Mouse (Mus musculus) stomach, postnatal 0 days (tissue): ENCODE measurements around the gene Sema4g. TPM values are rescaled to one million over a fixed set of nuclear protein-coding genes. Genes with fewer than 3 reads are reported as not detected.

Experiments
- ATAC-seq: fragments of 200-750 bp; cut with Nextera tagmentation; 2 replicates; pipeline ENCODE4 v1.8.0; 2017; ENCODE audit not compliant: low FRiP score, low TSS enrichment
- DNase-seq: peaks from one replicate; pipeline ENCODE4 v3.0.0-alpha.2; 2016; ENCODE audit warnings: low spot score
- H3K27ac ChIP-seq: fragments of 300-500 bp; sonication (generic); replicated peaks from 2 replicates; pipeline ENCODE4 v1.5.1; 2014; ENCODE audit warnings: mild to moderate bottlenecking, control low read depth
- H3K27me3 ChIP-seq: fragments of 300-500 bp; sonication (generic); 2 replicates; pipeline ENCODE4 v1.6.1; 2014; ENCODE audit warnings: low read length; ENCODE audit not compliant: control insufficient read depth, insufficient read depth
- H3K36me3 ChIP-seq: fragments of 300-500 bp; sonication (generic); 2 replicates; pipeline ENCODE4 v1.6.1; 2014; ENCODE audit warnings: low read length, mixed read lengths; ENCODE audit not compliant: control insufficient read depth, insufficient read depth
- H3K4me1 ChIP-seq: fragments of 300-500 bp; sonication (generic); replicated peaks from 2 replicates; pipeline ENCODE4 v1.6.1; 2014; ENCODE audit warnings: antibody characterized with exemption; ENCODE audit not compliant: control insufficient read depth, insufficient read depth
- H3K4me2 ChIP-seq: fragments of 300-500 bp; sonication (generic); replicated peaks from 2 replicates; pipeline ENCODE4 v1.6.1; 2014; ENCODE audit warnings: low read depth, mild to moderate bottlenecking, control low read depth, moderate library complexity
- H3K4me3 ChIP-seq: fragments of 300-500 bp; sonication (generic); 2 replicates; pipeline ENCODE4 v1.5.1; 2014; ENCODE audit warnings: low read depth, low read length, control low read depth
- H3K9ac ChIP-seq: fragments of 300-500 bp; sonication (generic); 2 replicates; pipeline ENCODE4 v1.6.1; 2014; ENCODE audit warnings: mild to moderate bottlenecking, low read length, control low read depth, mixed read lengths
- H3K9me3 ChIP-seq: fragments of 300-500 bp; sonication (generic); 2 replicates; pipeline ENCODE4 v1.6.1; 2016; ENCODE audit warnings: low read length; ENCODE audit not compliant: control insufficient read depth
- CTCF ChIP-seq: IDR thresholded peaks from 2 replicates; pipeline ENCODE4 v1.5.1; 2016; ENCODE audit warnings: antibody characterized with exemption, low read depth, mild to moderate bottlenecking, moderate library complexity
- EP300 ChIP-seq: optimal IDR thresholded peaks from 2 replicates; pipeline ENCODE3; 2016; ENCODE audit warnings: antibody characterized with exemption
- WGBS: fragments of 180-500 bp; shearing (Covaris S2); extraction: QIAGEN DNeasy Blood & Tissue Kit; methylation state at CpG from one replicate; pipeline ENCODE4 v1.1.7; 2014; 5-methylcytosine and 5-hydroxymethylcytosine counted together
- polyA plus RNA-seq: library from polyadenylated mRNA; unstranded; fragments of >200 nt; fragmentation: Nextera tagmentation; extraction: Ambion mirVana; gene quantifications from 2 replicates; pipeline ENCODE4 v1.2.1, GENCODE M21; 2015

The Sema4g gene
- polyA plus RNA-seq = 1.4 and 1.8 TPM in 2 replicates

DNA sequence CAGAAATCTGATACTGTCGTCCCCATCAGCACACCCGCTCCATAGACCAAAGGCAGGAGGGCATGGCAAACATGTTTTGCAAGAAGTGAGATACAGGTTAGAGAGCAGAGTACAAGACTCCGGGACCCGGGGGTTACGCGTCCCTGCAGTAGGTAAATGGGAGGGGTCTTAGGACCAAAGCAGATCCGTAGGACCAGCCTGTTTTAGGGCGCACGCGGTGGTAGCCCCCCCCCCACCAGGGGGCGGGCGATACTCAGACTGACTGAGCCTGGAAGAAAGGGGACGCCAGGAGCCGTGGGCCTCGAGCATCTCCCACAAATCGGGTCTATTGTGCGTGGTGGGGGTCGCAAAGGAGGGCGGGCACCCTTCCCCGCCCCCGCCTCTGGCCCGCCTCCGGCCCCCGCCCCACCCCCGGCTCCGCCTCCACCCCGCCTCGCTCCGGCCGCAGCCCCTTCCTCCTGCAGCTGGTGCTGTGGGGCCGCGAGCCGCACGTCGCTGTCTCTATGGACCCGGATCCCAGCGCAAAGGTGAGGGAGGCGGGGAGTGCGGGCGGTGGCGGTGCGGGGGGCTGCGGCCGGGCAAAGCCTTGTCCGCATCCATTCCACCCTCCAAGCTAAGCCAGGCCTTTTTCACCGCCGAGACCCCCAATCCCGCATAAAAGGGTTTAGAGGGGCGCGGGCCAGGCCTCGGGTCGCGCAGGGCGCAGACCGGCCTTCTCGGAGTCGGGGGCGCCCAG is at the start of gene Sema4g:
Gene Sema4g, plus strand, starts transcription at position 271 of the 736 bp plus-strand sequence.
- peak within 1 kb of the TSS; percentile 65 for H3K9ac ChIP-seq
- TF ChIP-seq CTCF (peak; percentile 60), EP300 (no peak)
- H3K27me3 ChIP-seq = no peaks in the 10 kb centered on the region
- H3K36me3 ChIP-seq = no peaks in the 10 kb centered on the region; the same call in 1 of the 2 replicates
- under 1% methylated on average over 52 of the region's 58 CpGs for WGBS
- H3K27ac ChIP-seq = 0 out of 2 replicates have a peak within 1 kb of the TSS, but pooled peaks have one; percentile 24
- H3K9me3 ChIP-seq = no peaks in the 10 kb centered on the region
- ATAC-seq (peak; percentile 45), DNase-seq (peak; percentile 51)
- H3K4me2 ChIP-seq = peak within 1 kb of the TSS; percentile 99
- no peaks in the 10 kb centered on the region; the same call in 1 of the 2 replicates for H3K4me1 ChIP-seq
- H3K4me3 ChIP-seq = peak within 1 kb of the TSS; percentile 61

DNA sequence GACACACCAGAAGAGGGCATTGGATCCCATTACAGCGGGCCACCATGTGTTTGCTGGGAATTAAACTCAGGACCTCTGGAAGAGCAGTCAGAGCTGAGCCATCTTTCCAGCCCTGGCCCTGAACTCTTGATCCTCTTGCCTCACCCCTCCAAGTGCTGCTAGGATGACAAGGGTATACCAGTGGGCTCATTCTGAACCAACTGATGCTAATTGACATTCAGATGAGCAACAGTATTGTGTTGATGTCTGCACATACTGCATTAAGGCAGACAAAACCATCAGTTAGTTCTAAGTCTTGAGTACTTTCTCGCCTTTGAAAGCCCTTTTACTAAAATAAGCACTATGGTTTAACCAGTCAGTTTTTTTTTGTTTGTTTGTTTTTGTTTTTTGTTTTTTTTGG is 29.3 kb upstream of the Sema4g start:
- no peak for DNase-seq
- no peak for ATAC-seq
- TF ChIP-seq EP300 (no peak), CTCF (no peak)
- Histone ChIP-seq H3K27ac (no peak overlapping the region), H3K9ac (no peak overlapping the region), H3K4me3 (no peak overlapping the region), H3K27me3 (no peaks in the 10 kb centered on the region), H3K4me2 (no peak overlapping the region), H3K4me1 (no peaks in the 10 kb centered on the region), H3K9me3 (no peaks in the 10 kb centered on the region), H3K36me3 (peaks cover 37% of the 10 kb centered on the region)
- WGBS = 92% methylated on average over 2 of the region's 2 CpGs

DNA sequence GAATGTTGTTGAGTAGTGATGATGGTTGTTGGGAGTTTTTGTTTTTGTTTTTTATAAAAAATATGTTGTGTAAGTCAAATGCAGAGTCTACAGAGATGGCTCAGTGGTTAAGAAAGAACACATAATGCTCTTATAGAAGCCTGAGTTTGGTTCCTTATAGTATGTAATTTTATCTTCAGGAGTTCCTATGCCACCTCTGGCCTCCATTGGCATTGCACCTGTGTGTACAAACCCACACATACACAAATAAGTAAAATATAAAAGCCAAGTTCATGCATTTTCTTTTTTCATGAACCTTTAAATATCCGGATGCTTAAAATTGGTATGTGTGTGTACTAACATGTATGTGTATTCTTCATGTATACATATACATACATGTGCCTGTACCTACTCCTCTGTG is 22.9 kb upstream of the Sema4g start:
- no peak for ATAC-seq
- Histone ChIP-seq H3K9me3 (no peaks in the 10 kb centered on the region), H3K4me2 (no peak overlapping the region), H3K9ac (no peak overlapping the region), H3K36me3 (peaks cover 25% of the 10 kb centered on the region), H3K27me3 (no peaks in the 10 kb centered on the region), H3K27ac (no peak overlapping the region), H3K4me3 (no peak overlapping the region), H3K4me1 (no peaks in the 10 kb centered on the region)
- 90% methylated on average over 1 of the region's 1 CpGs for WGBS
- no peak for DNase-seq
- no peak for TF ChIP-seq CTCF
- no peak for TF ChIP-seq EP300

DNA sequence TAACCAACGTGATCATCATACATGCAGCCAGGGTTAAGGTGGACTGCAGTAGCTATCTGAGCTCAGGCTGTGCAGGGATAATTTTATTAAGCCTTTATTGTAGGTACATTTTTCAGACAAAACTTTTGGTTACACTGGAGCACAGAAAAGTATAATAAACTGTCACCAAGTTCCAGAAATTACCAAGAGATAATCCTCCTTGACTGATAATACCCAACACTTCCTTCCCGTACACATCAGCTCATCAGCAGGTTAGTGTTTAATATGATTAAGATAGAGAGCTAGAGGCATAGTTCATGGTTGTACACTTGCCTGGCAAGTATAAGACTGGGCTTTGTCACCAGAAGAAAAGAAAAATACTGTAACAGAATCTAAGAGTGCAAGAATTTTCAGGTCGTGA is 20.6 kb upstream of the Sema4g start:
- WGBS = 81% methylated on average over 3 of the region's 3 CpGs

DNA sequence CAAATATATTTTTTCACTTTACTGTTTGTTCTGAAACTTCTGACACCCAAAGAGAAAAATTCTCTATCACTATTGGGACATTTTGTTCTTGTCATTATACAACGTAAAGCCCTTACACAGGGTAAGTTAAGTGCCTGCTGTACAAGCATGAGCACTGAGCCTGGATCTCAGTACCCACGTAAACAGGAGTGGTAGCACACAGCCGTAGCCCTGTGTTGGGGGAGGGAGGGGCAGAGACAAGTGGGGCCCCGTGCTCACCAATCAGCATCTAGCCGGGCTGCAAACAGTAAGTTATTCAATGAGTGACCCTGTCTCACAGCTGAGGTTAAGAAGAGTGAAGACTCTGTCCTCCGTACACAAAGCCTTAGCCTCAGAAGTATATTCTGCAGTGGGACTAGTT is 12.3 kb upstream of the Sema4g start:
- Histone ChIP-seq H3K36me3 (peaks cover 21% of the 10 kb centered on the region; the same call in 1 of the 2 replicates), H3K27me3 (no peaks in the 10 kb centered on the region), H3K9me3 (no peaks in the 10 kb centered on the region), H3K4me2 (no peak overlapping the region), H3K9ac (no peak overlapping the region), H3K4me1 (no peaks in the 10 kb centered on the region), H3K4me3 (no peak overlapping the region), H3K27ac (no peak overlapping the region)
- WGBS = 65% methylated on average over 6 of the region's 6 CpGs
- peak; percentile 40 for DNase-seq
- TF ChIP-seq CTCF (no peak), EP300 (no peak)
- peak; percentile 72; the same call in 1 of the 2 replicates for ATAC-seq

More for the DNA sequence above, 20.6 kb upstream of the Sema4g start:
- no peaks in the 10 kb centered on the region for H3K27me3 ChIP-seq
- peaks cover 21% of the 10 kb centered on the region for H3K36me3 ChIP-seq
- H3K9me3 ChIP-seq = no peaks in the 10 kb centered on the region
- no peak for ATAC-seq
- no peaks in the 10 kb centered on the region for H3K4me1 ChIP-seq
- DNase-seq = no peak
- H3K4me3 ChIP-seq = no peak overlapping the region
- TF ChIP-seq EP300 (no peak), CTCF (no peak)
- H3K9ac ChIP-seq = no peak overlapping the region
- no peak overlapping the region for H3K4me2 ChIP-seq
- H3K27ac ChIP-seq = no peak overlapping the region

DNA sequence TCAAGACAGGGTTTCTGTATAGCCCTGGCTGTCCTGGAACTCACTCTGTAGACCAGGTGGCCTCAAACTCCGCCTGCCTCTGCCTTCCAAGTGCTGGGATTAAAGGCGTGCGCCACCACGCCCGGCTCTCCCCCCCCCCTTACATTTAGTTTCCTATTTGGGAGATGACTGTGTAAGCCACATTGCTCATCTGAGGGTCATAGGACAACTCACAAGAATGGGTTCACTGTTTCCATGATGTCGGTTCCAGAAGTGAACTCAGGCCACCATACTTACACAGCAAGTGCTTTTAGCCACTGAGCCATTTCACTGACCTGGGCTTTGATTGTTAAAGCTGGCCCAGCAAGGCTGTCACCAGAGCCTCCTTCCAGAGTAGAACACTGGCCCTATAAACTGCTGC is 11.8 kb upstream of the Sema4g start:
- no peak overlapping the region for H3K27ac ChIP-seq
- peaks cover 24% of the 10 kb centered on the region; the same call in 1 of the 2 replicates for H3K36me3 ChIP-seq
- H3K4me2 ChIP-seq = no peak overlapping the region
- no peak for DNase-seq
- no peak overlapping the region for H3K9ac ChIP-seq
- no peaks in the 10 kb centered on the region for H3K9me3 ChIP-seq
- WGBS = 72% methylated on average over 6 of the region's 6 CpGs
- no peaks in the 10 kb centered on the region for H3K27me3 ChIP-seq
- no peak overlapping the region for H3K4me3 ChIP-seq
- ATAC-seq = no peak
- H3K4me1 ChIP-seq = no peaks in the 10 kb centered on the region
- TF ChIP-seq EP300 (no peak), CTCF (no peak)
